Mouse (Mus musculus): ENCODE data around the gene Aatk.

The Aatk gene

DNA sequence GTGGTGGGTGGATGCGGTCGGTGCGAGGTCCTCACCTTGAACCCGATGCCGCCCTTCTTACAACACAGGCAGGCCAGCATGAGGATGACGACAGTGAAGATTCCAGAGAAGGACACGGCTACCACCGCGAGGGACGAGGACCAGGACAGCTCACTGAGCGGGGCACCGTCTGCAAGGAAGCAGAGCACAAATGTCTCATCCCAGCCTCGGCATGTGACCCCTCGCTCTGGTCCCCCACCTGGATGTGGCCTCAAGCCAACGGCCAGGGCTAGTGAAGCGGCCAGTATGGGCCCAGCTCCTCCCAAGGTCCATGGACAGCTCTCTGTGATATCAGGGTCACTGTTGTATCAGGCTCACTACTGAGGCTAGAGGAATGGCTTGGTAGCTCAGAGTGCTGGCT lies 25.6 kb downstream of the Aatk start:
- no peak for DNase-seq

DNA sequence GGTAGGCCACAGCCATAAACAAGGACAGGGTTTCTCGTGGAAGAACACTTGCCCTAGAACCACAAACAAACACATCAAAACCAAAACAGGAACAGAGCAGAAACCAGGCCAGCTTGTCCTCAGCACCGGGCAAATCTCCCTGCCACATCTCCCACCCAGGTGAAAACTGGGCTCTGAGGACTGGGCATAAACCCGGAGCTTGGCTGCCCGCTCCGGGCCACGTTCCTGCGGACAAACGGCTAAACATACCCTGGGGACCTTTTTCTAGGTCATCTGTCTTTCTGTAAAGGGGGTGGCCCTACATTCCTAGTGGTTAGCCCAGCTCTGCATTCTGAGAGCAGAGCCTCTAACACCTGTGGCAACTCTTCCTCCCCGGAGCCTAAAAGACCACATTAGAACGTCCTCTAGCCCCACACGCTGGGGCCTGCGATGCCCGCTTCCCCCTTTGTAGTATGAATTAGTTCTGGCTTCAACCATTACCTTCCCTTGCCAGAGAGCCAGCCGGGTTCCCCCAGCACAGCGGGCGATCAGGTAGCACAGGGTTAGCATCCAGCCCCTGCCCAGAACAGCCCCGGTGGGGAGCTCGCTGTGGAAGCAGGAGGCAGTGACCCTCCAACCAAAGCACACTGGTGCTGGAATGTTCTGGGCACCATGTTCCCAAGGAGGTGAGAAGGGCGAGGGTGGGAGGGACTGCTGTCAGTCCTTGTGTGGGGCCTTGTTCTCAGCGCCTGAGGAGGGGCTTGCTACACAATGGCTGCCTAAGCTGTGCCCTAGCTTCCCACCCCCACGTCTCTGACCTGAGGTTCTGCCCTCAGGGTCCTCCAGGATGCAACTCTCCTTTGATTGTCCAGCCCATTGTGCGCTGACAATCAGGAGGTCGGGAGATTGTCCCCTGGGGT lies 27.2 kb downstream of the Aatk start:
- no peak for DNase-seq

DNA sequence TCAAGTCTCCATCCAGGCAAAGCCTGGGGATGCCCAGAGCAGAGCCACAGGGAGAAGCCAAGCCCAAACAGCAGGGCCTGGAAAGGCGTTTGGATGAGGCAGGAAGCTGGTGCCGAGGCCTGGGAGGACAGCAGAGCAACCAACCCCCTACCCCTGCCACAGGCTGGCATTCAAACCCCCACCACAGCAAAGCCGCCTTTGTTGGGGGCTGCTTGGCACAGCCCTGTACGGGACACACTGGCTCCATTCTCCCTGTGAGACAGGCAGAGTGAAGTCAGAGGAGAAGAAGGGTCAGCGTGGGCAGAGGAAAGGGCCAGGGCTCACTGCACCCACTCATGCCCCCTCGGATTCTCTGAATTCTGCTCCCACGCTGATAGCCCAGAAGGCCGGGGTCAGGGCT lies 30.0 kb downstream of the Aatk start:
- DNase-seq: no peak

DNA sequence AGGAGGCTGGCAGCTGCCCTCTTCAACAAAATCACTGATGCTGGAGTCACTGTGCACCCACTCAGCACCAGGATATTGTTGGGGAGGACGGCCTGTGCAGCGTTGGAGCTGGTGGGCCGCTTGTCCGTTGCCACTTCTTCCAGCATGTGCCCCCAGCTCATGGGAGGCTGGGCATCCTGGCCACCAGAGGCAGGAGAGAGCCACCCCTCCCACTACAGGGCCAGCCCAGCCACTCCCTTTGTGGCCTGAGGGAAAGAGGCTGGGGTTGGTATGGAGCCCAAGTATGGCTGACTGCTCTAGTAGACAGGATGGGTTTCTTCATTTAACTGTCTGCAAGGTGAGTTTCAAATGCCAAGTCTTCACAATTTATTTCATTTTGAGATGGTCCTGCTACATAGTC lies 32.2 kb downstream of the Aatk start:
- no peak for DNase-seq

DNA sequence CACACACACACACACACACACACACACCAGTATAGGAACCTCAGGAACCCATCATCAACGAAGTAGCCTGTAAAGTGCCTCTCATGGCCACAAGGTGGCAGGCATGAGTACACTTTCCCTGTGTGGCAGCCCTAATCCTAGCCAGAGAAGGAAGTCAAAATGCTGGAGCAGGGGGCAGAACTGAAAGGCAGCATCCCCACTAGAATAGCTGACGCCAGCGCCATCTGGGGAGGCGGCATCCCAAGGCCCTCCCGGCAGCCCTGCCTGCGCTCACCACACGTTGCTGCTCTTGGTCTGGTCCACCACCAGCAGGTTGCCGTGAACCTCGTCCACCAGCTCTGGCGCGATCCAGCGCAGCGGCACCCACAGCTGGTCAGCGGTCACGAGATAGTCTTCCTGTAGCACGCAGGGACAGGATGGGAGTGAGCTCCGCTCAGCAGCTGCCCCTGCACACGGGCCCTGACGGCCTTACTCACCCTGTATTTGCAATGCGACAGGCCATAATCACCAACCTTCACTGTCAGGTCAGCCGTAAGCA lies 33.7 kb downstream of the Aatk start:
- DNase-seq: peak; percentile 87

DNA sequence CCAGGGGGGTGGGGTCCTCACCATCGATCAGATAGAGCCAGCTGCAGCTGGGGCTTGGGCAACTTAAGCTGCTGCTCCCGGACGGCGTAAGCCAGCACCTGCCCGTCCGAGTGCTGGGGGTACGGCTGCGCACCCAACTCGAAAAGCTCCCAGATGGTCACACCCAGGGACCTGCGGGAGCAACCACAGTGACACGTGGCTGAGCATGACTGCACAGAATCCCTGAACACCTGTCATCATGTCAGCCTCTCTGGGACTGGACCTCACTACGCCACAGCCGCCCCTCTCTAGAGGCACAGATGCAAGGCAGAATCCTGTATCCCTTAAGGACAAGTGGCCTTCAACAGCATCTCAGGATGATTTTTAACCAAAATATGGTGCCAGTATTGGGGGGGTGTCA lies 34.3 kb downstream of the Aatk start:
- no peak for DNase-seq

DNA sequence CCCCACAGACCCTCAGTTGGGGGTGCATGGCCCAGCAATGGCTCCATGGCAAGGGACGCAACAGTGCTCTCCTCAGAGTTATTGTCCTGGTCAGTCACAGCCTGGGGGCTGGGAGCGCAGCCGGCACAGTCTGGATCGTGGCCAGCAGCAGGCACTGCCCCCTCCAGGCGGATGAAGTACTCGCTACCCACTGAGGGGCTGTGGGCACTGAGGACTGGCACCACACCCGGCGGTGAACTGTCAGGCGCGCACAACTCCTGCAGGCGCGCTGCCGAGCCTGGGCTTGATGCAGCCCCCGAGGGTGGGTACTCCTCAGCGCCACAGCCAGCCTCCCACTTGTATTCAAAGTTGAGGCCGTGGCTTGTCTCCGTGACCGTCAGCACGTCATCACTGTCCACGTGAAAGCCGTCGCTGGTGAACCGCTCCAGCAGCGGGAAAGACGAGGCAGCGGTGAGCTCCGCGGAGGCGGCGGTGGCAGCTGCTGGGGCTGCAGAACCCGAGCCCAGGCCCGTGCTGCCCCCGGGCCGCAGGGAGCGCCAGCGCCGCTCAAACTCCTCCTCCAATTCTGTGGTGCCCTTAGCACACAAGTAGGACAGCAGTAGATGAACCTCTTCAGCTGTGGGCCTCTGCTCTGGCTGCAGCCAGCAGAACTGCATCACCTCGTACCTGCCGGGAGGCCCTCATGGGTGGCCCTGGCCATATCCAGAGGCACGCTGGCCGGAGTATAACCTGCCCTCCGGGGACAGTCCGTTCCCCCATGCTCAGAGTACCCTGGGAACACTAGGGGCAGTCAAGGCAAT lies 35.0 kb downstream of the Aatk start:
- DNase-seq: no peak

DNA sequence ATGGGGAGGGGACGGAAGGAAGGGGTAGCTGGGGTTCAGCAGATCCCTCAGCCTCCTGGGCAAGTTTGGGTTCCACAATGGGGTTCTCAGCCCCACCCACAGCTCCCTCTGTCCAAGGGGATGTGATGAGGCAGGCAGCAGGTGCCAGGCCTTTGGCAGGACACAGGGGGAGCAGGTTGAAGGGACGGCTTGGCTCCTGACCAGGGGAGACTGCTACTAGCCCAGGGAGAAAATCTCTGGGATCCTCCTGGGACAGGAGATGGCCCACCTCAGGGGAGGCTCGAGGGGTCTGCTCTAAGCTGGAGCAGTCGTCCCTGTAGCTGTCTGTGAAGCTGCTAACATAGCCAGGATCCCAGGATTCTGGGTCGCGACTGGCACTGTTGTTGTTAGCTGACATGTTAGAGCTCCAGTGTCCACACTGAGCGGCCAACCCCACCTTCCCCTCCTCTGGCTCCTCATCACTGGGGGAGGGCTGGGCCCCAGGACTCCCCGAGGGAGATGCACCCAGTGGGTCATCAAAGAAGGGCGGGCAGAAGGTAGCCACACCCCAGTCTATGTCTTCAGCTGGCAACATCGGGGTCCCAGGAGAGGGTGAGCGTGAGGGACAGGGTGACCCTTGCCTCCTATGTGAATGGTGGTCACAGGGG lies 35.7 kb downstream of the Aatk start:
- DNase-seq: peak; percentile 57

DNA sequence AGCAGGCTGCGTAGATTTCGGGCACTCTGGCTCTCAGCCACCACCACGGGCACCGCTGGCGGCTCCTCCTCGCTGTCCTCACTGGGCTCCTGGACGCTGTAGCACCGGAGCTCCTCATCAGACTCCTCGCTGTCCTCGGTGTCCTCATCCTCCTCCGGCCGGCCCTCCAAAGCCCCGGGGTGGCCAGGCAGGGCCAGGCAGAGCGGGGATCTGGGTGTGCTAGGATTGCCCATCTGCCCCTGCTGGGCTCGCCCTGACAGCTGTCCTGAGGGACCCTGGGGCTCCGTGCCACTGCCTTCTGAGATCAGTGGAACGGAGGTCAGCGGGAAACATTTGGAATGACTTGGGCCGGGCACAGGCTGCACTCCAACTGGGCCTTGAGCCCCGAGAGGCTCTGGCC lies 37.0 kb downstream of the Aatk start:
- DNase-seq: peak; percentile 49

DNA sequence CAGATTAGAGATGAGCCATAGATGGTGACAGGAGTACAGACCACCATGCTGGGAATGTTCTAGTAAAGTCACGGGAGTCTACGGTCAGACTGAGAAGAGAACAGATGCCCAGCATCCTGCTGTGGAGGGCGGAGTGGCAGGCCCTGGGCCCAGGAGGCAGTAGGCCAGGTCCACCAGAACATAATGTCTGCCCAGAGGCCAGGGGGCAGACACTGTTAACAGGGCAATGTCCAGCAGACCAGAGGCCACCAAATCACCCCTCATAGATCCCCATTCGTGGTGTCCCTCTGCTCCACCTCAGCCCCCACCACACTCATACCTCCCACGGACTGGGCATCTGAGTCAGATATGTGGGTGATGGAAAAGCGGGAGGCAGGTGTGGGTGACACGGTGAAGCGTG lies 38.0 kb downstream of the Aatk start:
- DNase-seq: no peak

DNA sequence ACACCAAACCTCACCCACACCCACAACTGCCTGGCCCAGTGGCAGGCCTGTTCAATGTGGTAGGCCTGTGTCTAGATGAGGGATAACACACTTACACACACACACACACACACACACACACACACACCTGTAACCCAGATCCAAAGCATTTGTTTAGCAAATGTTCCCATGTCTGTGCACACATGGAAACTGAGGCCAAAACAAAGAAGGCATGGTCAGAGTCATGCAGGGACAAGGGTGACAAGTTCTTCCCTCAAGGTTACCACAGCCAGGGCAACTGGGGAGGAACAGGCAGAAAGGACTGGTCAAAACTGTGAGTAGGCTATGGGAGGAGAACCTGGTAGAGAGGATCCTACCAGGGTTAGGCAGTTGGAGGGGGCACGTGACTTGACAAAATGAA lies 38.5 kb downstream of the Aatk start:
- no peak for DNase-seq

DNA sequence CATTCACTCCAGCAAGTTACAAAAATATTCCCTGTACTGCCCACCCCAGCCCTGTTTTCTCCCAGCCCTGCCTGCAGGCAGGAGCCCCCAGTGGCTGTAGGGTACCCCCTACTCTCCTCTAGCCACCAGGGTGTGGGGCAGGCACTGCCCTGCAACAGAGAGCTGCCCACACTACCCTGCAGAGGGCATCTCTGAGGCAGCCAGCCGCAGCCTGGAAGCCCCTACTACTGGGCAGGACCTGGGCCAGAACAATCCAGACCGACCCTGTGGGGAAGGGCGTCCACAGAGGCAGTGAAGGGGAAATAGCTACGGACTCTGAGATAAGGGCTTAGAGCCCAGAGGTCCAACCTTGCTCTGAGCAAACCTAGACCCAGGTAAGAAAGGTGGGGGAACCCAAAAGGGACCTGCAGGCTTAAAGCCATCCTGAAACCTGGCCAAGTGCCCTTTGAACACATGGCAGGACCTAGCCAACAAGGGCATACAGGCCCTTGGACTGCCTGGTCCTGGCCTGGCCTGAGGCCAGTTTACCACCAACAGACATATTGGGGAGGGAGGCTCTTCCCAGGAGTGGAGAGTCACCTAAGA lies 39.4 kb downstream of the Aatk start:
- DNase-seq: peak; percentile 32

DNA sequence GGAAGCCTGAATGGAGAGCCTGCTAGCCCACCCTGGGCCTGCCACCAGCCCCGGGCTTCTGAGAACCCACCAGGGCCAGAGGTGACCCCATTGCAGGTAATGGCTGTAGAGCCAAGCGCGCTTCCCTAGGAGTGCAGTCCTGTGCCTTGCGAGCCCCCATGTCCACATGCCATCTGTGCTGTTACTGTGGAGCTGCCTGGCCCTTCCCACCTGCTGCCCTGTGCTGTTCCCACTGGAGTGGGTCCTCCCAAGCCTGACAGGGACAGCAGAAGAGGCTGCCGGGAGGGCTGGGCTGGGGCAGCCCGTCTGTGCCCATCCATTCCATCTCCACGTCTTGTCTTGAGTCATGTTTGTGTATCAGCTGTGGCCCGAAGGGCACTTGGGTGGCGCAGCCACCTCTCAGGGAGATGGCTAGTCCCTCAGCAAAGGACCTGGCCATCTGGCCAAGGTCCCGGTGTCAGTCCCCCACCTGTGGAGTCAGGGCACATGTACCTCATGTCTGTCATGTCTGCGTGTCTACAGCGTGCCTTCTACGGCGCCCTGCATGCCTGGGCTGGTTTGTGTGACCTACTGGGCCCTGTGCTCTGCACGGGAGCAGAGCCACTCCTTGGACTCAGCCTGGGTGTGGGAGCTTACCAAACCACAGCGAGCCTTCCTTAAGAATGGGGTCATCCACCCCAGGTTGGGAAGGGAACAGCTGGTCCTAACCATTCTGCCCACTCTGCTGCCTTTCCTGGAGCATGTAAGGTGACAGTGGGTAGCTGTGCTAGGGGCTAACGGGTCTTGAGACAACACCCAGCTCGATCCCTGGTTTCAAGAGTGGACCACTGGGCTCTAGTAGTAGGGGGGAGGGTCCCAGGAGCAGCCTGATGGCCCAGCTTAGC lies 41.3 kb downstream of the Aatk start:
- peak; percentile 54 for DNase-seq

DNA sequence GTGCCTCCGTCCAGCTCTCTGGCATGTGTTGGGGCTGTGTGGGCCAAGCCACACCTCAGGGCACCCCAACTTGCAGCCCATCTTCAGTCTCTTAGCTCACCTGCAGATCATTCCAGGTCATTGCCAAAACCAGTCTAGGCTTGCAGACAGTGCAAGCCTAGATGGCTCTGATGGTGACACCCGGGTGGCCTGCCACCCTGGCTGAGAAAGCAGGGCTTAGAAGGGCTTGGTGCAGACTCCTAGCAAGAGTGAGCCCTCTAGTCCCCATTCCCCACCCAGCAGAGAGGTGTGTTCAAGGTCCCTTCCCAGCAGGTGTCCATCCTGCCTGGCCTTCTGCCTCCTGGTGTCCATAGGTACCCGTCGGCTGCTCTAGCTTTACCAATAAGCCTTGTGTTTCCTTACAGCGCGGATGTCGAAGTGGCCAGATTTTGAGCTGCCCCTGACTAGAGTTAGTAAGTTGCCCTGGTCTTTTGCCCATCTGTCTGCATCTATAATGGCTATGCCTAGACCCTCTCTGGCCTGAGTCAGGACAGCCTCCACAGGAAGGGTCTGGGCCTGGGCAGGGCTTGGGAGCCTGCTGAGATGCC lies 44.2 kb downstream of the Aatk start:
- peak; percentile 44 for DNase-seq

DNA sequence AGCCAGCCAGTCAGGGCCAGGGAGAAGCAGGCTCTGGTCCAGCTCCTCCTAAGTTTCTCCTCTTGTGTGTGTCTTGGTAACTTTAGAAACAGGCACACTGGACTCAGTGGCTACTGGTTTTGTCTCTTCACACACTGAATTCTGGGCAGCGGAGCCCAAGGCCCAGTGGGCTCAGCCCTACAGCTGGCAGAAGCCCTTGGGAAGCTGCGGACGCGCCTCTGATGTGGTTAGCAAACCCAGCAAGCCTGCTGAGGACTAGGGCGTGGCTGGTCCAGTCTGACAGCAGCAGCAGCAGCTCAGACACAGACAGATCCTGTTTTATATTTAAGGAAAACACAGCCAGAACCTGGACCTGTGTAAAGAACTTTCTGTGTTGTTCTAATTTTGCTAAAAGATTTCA lies 44.9 kb downstream of the Aatk start:
- DNase-seq: no peak

DNA sequence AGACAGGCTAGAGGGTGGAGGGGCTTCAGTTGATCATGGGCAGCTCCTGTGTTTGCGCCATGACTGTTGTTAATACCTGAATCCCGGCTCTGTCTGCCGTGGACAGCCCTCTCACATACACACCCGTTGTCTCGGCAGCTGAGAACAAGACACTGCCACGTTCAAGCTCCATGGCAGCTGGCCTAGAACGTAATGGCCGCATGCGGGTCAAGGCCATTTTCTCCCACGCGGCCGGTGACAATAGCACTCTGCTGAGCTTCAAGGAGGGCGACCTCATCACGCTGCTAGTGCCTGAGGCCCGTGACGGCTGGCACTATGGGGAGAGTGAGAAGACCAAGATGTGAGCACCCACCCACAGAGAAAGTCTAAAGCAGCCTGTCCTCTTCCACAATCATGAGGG lies 49.6 kb downstream of the Aatk start:
- no peak for DNase-seq

DNA sequence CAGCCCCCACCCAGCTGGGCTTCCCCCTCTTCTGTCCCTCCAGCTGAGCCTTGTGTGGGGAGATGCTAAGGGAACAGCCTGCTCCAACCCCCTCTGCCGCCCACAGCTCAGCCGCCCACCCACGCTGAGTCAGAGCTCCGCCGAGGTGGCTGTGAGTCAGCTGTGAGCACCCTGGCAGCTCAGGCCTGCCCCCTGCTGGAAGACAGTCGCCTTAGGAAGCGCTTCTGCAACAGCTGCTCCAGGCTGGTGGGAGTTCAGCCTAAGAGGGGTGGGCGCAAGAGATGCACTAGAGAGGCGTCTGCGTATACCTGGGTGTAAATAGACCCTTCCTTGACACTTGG lies 55.7 kb downstream of the Aatk start:
- peak; percentile 82 for DNase-seq

DNA sequence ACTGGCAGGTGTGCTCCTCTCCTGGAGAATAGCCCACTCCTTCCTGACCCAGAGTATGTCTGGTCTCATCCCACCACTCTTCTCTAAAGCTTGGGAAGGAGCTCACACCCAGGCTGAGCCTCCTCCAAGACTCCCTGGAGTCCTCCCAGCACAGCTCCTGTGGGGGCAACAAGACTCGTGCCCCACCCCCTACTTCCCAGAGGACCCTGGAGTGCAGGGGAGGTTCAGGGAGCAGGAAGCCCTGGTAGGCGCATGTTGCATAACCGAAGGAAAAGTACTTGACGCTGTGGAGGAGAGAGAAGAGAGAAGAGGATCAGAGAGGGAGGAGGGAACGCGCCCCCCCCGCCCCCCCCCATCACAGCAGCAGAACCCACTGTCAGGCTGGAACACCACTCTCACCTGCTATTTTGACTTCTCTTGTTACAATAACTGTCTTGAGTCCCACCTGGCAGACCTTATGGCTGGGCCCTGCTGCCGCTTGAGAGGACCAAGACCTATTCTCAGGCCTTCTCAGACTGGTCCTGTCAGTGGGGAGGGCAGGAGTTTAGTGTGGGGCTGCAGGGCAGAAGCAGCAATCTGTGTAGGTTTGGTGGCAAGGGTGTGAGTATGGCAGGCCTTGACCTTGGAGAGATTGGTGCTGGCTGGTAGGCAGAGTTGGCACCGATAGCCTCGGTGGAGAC lies 56.2 kb downstream of the Aatk start:
- DNase-seq: no peak

DNA sequence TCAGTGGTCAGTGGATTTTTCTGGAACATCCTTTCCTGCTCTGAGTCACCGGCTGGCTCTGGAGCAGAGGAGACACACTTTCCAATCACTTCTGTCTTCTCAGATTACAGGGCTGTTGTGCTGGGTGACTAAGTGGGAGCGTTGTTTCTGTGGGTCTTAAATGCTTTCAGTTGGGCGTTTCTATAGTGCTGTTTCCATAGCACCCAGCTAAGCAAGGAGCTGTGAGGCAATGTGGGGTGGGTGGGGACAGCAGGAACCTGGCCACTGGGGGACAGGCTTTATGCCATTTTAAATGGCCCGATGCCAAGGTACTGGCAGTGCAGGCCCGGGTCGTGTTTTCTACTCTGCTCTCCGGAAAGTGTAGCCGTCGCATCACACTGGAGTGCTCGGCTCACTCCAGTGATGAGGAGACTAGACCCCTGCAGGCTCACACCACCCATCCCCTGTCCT lies 57.8 kb downstream of the Aatk start:
- DNase-seq: no peak

DNA sequence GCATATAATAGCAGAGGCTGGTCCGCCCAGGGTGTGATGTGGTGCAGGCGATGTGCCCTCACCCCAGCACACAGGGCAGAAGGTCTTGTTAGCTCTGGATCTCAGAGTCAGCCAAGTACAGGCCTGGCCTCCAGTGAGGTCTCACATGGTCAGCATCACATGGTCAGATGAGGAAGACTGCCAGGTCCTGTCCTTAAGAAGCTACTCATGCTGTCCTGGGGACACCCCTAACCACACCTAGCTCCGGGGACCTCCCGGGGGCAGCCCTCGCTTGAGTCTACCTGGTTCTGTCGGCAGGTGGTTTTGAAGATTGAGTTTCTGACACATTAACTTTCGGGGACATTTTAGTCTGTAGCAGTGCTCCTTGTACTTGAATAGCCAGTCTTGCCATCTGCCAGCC lies 58.6 kb downstream of the Aatk start:
- DNase-seq: no peak

DNA sequence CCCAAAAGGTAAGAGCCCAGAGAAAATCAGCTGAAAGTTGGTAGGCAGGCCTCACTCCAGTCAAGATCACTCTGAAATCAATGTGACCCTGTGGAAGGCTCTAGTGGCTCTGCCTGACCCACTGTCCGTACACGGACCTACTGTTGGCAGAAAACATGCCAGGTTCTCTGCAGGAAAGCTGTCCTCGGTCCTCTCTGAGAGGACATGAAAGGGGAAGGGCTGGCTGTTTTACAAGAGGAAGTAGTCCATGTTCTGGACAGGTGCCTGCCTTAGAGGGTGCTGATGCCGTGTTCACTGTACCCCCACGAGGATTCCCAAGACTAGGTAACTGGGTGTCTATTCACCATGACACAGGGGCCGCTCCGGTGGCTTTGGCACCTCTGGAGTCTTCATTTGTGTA lies 59.1 kb downstream of the Aatk start:
- DNase-seq: no peak
